Mouse (Mus musculus): Measurements from ENCODE around the gene Kctd14.

GRCm38 (mm10) chr7:97416473-97416872 is 34.6 kb upstream of the Kctd14 start:
- TF ChIP-seq CTCF (IDR thresholded peaks at IDR 0.05; ENCODE audit: extremely low read depth, insufficient read depth, insufficient read length, insufficient replicate concordance) (no peak), POLR2A (IDR thresholded peaks at IDR 0.05; ENCODE audit: low read depth, low read length) (no peak)
